Mouse (Mus musculus): ENCODE results near the gene Znrf3.

Gene Znrf3

DNA sequence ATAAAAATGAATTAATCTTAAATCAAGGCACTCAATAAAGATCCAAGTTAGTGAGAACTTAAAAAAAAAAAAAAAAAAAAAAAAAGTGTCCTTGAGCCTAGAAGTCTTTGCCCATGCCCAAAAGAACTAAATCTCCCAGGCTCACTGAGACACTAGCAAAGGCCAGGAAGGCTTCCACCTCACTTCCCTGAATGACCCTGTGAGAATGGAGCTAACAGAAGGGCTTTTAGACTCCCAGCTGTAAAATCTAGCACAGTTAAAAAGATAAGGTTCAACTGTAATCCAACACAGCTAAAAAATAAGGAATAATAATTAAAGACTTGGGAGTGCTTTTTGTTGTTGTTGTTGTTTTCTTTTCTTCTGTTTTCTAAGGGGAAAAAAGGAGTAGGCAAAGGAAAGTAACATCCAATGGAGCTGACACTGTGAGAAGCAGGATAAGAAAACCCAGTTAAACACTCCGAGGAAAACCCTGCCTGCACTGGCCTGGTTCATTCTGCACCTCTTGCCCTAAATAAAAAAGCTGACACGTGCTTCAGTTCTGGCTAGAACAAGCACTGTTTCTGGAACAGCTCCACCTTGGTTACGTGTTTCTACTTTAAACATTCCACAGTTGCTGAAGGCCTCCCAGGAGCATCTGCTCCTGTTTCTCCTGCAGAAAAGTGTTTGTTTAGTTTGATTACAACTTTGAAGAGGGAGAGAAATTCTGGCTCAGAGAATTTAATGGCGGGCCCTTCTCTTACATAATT, 23.0 kb downstream of the Znrf3 start:
- TF ChIP-seq GATA4 (IDR thresholded peaks at IDR 0.05; ENCODE audit: insufficient replicate concordance, low read length), result no peak

DNA sequence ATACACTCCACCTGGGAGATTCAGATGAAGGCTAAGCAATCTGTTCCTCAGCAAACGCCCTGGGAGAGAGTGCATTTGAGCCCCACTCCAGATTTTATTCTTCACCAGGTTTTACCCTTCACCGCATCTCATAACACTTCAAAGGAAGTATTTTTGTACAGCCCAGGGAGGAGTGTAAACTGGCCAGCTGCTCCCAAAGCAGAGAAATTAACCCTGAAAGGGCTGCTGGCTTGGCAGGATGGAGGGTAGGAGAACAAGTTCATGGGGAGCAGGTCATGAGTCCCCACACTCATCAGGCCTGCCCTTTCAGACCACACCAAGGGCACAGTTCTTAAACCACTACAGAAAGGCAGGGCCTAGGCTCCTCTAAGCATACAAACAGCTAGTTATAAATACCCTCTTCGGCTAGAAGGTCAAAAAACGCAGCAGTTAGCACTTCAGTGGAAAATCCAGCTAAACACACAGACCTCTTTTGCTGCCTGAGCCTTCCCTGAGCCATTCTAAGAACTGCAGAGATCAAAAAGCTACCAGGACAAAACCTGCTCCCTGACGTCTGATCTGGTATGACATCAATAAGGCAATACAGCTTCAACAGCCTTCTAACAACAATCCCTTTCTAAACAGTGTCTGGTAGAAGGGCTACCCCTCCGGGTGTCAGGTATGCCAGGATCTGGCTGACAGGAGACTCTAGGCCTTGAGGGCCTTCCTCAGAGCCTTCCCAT, 28.9 kb downstream of the Znrf3 start:
- TF ChIP-seq GATA4 (IDR thresholded peaks at IDR 0.05; ENCODE audit: insufficient replicate concordance, low read length), result no peak

DNA sequence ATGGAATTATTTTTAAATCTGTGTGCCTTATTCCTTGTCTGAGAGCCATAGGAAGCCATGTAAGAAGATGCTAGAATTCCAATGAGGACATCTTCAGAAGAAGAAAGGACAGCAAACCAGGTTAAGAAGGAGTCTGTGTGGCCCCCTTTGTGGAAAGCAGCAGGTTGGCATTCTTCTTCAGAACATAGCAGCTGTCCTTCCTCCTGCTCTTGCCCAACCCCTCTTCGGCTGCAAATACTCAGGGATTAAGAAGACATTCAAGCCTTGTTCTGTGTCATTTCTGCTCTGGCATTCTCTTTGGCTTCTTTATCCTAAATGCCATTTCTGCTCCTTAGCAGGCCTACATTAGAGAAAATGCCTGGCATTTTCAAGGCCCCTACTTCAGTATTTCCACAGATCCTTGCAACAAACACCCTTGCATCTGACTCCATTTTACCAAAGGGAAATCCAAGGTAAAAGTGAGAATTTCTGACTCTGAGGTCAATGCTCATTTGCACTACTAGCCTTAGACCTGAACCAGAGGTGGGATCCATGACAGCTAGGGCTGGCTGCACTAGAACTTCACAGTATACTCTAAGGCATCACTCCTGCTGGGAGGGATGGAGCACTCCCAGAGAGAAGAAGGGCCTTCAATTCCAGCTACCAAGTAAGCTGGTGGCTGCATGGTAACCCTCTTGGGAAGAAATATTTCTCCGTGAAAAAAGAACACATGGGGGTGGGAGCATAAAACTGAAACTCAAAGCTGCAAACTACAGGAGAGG, 29.6 kb downstream of the Znrf3 start:
- TF ChIP-seq GATA4 (IDR thresholded peaks at IDR 0.05; ENCODE audit: insufficient replicate concordance, low read length), result no peak

DNA sequence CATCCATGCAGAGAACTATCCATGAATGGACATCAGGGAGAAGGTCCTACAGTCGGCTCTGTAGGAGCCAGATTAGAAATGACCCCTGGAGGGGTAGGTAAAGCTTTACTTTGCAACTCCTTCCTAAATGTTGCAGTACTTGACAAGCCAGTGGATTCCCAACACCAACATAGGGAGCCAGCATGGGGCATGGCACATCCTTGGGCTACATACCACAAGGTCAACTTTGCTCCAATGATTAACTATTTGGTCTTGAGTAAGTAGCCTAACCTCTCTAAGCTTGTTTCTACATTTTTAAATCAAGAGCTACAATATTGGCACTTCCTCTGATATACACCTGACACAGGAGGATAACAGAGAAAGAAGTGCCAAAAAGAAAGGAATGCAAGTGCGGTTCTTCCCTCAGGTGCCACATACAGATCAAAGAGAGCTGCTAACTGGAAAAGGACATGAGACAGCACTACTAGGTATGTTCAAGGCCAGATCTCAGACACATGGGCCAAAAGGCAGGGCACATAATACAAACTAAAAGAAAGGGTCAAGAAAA, 31.9 kb downstream of the Znrf3 start:
- TF ChIP-seq GATA4 (IDR thresholded peaks at IDR 0.05; ENCODE audit: insufficient replicate concordance, low read length), result no peak

DNA sequence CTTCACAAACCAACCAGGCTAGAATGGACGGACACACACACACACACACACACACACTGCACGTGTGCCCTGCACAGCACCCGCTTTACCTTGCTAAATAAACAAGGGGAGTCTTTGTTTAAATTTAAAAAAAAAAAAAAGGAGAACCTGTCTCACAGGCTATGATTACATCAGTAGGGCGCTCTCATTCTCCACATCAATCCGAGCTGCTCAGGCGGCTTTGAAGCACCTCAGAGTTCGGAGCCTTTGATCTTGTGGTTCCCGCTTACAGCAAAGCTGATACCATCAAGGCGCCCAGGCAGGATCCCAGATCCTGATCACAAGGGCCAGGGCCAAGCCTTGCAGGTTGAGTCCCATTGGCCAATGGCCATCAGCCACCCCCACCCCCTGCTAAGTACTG, 33.1 kb downstream of the Znrf3 start:
- TF ChIP-seq GATA4 (IDR thresholded peaks at IDR 0.05; ENCODE audit: insufficient replicate concordance, low read length), result no peak

DNA sequence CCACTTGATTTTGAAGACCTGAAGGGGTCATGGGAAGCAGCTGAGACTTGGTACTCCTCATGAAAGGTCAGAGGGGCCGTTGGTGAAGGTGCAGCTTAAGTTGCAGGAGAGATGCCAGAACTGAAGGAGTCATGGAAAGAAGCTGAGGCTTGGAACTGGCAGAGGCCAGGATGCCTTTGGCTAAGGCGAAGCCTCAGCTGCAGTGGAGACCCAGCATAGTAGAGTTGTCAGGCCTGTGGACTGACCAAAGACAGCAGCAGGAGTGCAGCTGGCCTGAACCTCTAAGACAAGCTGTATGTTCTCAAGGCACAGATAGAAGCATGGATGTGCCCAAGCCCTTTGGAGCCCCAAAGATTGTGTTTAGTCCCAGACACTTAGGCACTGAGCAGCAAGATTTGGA, 40.5 kb downstream of the Znrf3 start:
- no peak for TF ChIP-seq GATA4 (IDR thresholded peaks at IDR 0.05; ENCODE audit: insufficient replicate concordance, low read length)

DNA sequence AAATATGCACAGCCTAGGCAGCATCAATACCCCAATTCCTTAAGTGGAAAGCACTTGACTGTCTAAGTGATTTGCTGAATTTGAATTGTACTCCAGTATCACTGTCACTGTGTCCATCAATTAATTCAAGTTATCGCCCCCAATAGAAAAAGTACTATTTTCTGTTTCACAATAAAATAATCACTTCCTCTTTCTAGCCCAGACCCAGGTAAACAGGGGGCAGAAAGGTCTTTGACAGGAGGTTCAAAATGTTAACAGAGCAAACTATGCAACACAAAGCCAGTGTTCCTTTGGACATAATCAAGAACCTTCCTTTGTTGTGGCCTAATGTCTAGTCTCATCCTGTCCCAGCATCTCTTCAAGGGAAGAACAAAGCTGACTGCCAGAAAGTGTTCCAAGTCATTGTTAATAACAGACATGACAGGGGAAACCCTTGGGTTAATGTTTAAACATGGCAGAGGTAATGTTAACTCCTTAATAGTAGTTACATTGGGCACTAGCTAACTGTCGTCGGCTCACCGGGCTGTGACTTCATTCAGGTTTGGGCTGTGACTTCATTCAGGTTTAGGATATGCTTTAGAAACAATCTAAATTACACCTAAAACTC, 42.4 kb downstream of the Znrf3 start:
- TF ChIP-seq GATA4 (IDR thresholded peaks at IDR 0.05; ENCODE audit: insufficient replicate concordance, low read length), result no peak

DNA sequence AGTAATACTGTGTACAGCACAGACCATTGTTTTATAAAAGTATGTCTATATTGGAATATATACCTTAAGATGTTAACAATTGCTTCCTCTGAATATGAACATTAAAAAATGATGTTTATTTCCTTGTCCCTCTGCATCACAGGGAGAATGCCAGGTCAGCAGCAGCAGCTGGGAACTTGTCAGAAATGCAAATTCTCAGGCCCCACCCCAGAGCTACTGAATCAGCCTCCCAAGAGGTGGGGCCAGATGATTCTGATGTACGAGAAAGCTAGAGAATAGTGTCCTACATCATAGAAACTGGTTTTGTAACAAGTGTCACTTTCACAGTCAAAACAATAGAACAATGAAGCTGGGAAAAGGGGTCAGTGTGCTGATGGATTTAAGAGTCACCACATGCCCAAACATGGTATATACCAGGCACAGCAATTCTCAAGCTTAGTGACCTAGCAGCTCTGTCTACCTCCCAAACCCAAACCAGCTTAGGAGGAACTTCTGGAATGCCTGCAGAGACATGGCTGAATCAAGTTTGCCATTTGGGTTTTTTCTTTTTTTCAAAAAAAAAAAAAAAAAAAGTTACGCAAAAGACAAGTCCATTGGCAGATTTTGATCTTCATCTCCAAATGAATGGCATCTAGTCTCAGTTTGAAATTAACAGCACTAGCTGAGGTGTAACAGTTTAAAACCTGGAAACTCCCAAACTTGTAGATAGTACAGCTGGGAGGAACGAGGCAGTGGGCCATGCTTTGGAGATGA, 46.2 kb downstream of the Znrf3 start:
- no peak for TF ChIP-seq GATA4 (IDR thresholded peaks at IDR 0.05; ENCODE audit: insufficient replicate concordance, low read length)

DNA sequence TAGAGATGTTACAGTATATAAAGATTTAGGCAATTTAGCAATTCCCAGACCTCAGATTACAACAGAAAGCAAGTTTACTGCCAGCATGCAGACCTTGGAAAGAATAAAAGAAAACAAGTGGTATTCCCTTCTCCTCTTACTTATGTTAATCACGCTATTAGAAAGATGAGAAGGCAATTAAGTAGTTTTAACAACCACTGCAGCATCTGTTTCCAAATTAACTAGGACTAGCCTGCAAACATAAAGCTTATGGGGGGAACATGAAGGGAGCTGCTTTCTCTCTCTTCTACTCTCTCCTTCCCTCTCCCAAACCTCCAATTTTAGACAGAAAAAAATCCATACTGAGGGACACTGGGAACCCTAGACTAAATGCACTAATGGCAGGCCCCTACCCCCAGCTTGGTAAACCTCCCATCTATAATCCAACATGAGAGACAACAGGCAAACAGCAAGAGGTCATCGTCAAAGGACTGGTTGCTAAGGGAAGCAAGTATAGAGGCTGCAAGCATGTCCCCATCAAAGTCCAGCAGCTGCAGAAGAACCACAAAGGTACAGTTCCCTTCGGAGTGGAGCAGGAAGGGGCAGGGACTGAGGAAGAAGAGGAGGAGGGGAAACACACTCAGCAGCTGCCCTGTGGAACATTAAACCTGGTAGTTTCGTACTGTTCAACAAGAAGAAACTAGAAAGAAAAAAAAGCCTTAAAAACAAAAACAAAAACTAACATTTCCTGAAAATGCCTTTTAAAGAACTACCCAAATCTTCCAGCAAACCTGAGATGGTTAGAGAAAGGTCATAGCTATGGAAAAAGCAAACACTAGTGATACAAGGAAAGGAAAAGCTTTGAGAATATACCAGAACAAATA, 53.4 kb downstream of the Znrf3 start:
- TF ChIP-seq GATA4 (IDR thresholded peaks at IDR 0.05; ENCODE audit: insufficient replicate concordance, low read length), result no peak

DNA sequence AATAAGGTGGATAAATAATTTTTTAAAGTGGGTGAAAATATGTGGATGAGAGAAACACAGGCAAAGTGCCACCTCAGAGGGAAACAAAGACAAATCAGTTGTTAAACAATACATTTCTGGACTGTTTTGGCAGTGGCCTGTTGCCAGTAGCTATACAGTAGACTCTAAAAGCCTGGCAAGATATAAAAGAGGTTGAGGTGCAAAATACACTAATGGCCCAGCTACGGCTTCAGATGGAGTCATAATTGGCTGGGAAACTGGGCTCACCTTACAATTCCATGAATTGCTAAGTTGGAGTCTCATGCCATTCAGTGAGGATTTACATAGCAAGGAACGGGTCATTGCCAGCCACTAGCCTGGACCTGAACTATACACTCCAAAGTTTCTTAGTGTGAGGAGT, 62.0 kb downstream of the Znrf3 start:
- TF ChIP-seq GATA4 (IDR thresholded peaks at IDR 0.05; ENCODE audit: insufficient replicate concordance, low read length), result no peak

DNA sequence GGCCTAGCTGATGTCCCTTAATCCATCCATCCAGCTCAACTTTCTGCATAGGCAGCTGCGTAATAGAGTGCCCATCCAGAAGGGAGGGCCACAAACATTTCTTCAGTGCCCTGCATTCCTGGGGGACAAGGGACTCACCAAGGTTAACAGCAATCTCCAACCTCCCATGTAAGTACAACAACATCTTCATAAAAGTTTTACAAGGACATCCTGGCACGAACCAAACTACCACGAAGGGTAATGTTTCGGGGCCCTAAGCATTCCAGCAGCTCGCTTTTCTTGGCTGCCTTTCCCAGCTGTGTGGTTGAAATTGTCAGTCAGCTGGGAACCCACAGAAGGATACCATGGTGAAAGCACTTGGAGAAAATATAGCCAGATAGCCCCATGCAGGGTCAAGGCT, 63.4 kb downstream of the Znrf3 start:
- TF ChIP-seq GATA4 (IDR thresholded peaks at IDR 0.05; ENCODE audit: insufficient replicate concordance, low read length), result no peak

DNA sequence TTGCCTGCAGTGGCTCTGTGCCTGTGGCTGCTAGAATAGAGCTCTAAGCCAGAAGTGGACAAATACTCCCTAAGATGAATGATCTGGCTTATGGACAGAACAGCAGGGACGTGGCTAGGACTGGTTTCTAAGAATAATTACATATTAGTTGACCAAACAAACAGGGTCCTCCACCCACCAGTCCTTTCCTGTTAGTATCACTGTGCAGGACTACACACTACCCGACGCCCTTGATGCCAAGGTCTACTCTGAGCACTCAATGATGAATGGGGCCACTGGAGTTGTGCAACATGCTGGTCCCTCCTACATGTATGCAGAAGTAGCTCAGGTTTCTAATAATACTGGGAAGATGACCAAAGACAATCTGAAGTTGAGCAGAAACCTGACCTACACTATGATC, 64.4 kb downstream of the Znrf3 start:
- no peak for TF ChIP-seq GATA4 (IDR thresholded peaks at IDR 0.05; ENCODE audit: insufficient replicate concordance, low read length)

DNA sequence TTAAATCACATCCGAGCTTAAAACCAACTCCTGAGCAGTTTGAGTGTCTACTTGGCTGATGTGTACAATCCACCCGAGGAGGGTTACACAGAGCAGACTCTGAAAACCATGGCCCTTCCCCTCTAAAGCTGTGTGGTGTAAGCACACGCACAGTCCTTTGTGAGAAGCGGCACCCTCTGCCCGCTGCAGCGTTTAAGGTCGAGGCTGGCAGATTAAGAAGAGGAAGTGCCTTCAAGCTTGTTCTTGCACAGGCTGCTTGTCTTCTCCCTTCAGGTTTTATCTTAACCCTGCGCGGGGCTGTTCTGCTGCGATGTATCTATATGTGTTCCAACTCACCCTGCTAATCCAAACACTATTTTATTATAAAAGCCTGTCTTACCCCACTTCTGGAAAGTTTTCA, 75.5 kb downstream of the Znrf3 start:
- TF ChIP-seq GATA4 (IDR thresholded peaks at IDR 0.05; ENCODE audit: insufficient replicate concordance, low read length), result no peak

DNA sequence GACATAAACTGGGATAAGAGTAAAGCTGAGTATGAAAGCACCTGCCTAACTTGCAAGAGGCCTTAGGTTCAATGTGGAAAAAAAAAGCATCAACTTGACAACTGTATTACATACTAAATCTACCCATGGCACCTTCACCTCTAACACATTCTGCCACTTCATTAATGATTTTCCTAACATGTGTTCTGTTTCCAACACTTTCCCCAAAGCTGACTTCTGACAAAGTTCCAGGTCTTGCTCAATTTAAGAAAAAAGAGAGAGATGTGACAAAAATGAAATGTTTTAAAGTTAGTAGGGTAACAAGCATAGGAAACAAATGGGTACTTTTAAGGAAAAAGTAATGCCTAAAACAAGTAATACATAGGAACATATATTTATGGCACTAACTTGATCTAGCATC, 76.2 kb downstream of the Znrf3 start:
- TF ChIP-seq GATA4 (IDR thresholded peaks at IDR 0.05; ENCODE audit: insufficient replicate concordance, low read length), result no peak
